Mouse (Mus musculus): ENCODE data around the gene Ppp1r3a. TPM values are rescaled to one million over a fixed set of nuclear protein-coding genes. Genes with fewer than 3 reads are reported as not detected.

Gene Ppp1r3a
- total RNA-seq, 4 experiments from 2014 or later = 0.03 to 0.06 (median 0.05) TPM

Other genes with a start within 250 kb of the Ppp1r3a start
- 1 to 10 TPM; 4.3 to 7.3 (median 6.8) TPM for gene Foxp2, start 146.1 kb upstream of the Ppp1r3a start, total RNA-seq (2022)

Data from adrenal gland, adult 8-10 months (tissue).